Mouse (Mus musculus) stomach, embryonic 14.5 days (tissue): Measurements from ENCODE around the gene Filip1l. TPM values are rescaled to one million over a fixed set of nuclear protein-coding genes. Genes with fewer than 3 reads are reported as not detected.

Source experiments
- ATAC-seq: fragments of 200-750 bp; cut with Nextera tagmentation; 2 replicates; pipeline ENCODE4 v1.8.0; 2017; ENCODE audit warnings: low read depth, moderate TSS enrichment; ENCODE audit not compliant: insufficient number of reproducible peaks, insufficient read depth, low FRiP score
- H3K27ac ChIP-seq: fragments of 300-500 bp; sonication (generic); 2 replicates; pipeline ENCODE4 v1.5.1; 2014; ENCODE audit warnings: mild to moderate bottlenecking, low read length, moderate library complexity, mixed read lengths
- H3K27me3 ChIP-seq: fragments of 300-500 bp; sonication (generic); 2 replicates; pipeline ENCODE4 v1.6.1; 2014; ENCODE audit warnings: low read length, control low read depth, mixed read lengths; ENCODE audit not compliant: control insufficient read depth, insufficient read depth
- H3K36me3 ChIP-seq: fragments of 300-500 bp; sonication (generic); 2 replicates; pipeline ENCODE4 v1.6.1; 2014; ENCODE audit warnings: mild to moderate bottlenecking, control low read depth, low read length, moderate library complexity, mixed read lengths; ENCODE audit not compliant: control insufficient read depth, insufficient read depth
- H3K4me1 ChIP-seq: fragments of 300-500 bp; sonication (generic); 2 replicates; pipeline ENCODE4 v1.6.1; 2014; ENCODE audit warnings: low read length, control low read depth, mixed read lengths; ENCODE audit not compliant: control insufficient read depth, insufficient read depth
- H3K4me2 ChIP-seq: fragments of 300-500 bp; sonication (generic); replicated peaks from 2 replicates; pipeline ENCODE4 v1.6.1; 2014; ENCODE audit warnings: low read depth, low read length, control low read depth
- H3K4me3 ChIP-seq: fragments of 300-500 bp; sonication (generic); 2 replicates; pipeline ENCODE4 v1.5.1; 2014; ENCODE audit warnings: low read depth, low read length, control low read depth
- H3K9ac ChIP-seq: fragments of 300-500 bp; sonication (generic); replicated peaks from 2 replicates; pipeline ENCODE4 v1.6.1; 2014; ENCODE audit warnings: low read depth, mild to moderate bottlenecking, control low read depth, low read length, moderate library complexity, mixed read lengths
- H3K9me3 ChIP-seq: fragments of 300-500 bp; sonication (generic); 2 replicates; pipeline ENCODE4 v1.6.1; 2016; ENCODE audit warnings: low read depth, low read length, control low read depth; ENCODE audit not compliant: control insufficient read depth
- WGBS: fragments of 180-500 bp; shearing (Covaris S2); extraction: QIAGEN DNeasy Blood & Tissue Kit; methylation state at CpG from one replicate; pipeline ENCODE4 v1.1.7; 2014; 5-methylcytosine and 5-hydroxymethylcytosine counted together
- polyA plus RNA-seq: library from polyadenylated mRNA; unstranded; fragments of >200 nt; fragmentation: Nextera tagmentation; extraction: Ambion mirVana; gene quantifications from 2 replicates; pipeline ENCODE4 v1.2.1, GENCODE M21; 2014

Gene Filip1l
- polyA plus RNA-seq, 1 experiment from 2014 or later: 54.7 TPM

GRCm38 (mm10) chr16:57465386-57465913, 112.6 kb downstream of the Filip1l start:
- no peak for ATAC-seq
- no peak overlapping the region for H3K9ac ChIP-seq
- no peaks in the 10 kb centered on the region for H3K36me3 ChIP-seq
- no peaks in the 10 kb centered on the region for H3K27me3 ChIP-seq
- H3K4me3 ChIP-seq: no peak overlapping the region
- WGBS: 87% methylated on average over 9 of the region's 9 CpGs
- H3K4me1 ChIP-seq: 0 out of 2 replicates have a peak, but pooled peaks cover 2% of the 10 kb centered on the region
- H3K27ac ChIP-seq: no peak overlapping the region
- H3K4me2 ChIP-seq: no peak overlapping the region
- H3K9me3 ChIP-seq: no peaks in the 10 kb centered on the region

GRCm38 (mm10) chr16:57469301-57469700, 116.4 kb downstream of the Filip1l start:
- 56% methylated on average over 4 of the region's 4 CpGs for whole genome bisulfite sequencing
- no peak for ATAC-seq

GRCm38 (mm10) chr16:57469869-57470268, 117.0 kb downstream of the Filip1l start:
- H3K4me3 ChIP-seq: no peak overlapping the region
- H3K4me2 ChIP-seq: no peak overlapping the region
- 84% methylated on average over 2 of the region's 2 CpGs for WGBS
- 0 out of 2 replicates have a peak, but pooled peaks cover 10% of the 10 kb centered on the region for H3K4me1 ChIP-seq
- no peak overlapping the region for H3K27ac ChIP-seq
- ATAC-seq: no peak
- H3K27me3 ChIP-seq: no peaks in the 10 kb centered on the region
- H3K9me3 ChIP-seq: no peaks in the 10 kb centered on the region
- no peak overlapping the region for H3K9ac ChIP-seq
- H3K36me3 ChIP-seq: no peaks in the 10 kb centered on the region

More at GRCm38 (mm10) chr16:57469301-57469700, 116.4 kb downstream of the Filip1l start:
- Histone ChIP-seq H3K9ac (no peak overlapping the region), H3K27me3 (no peaks in the 10 kb centered on the region), H3K36me3 (no peaks in the 10 kb centered on the region), H3K9me3 (no peaks in the 10 kb centered on the region), H3K27ac (no peak overlapping the region), H3K4me2 (no peak overlapping the region), H3K4me1 (0 out of 2 replicates have a peak, but pooled peaks cover 10% of the 10 kb centered on the region), H3K4me3 (no peak overlapping the region)

GRCm38 (mm10) chr16:57470286-57470830, 117.5 kb downstream of the Filip1l start:
- no peak overlapping the region for H3K4me2 ChIP-seq
- H3K9ac ChIP-seq: no peak overlapping the region
- no peak overlapping the region for H3K27ac ChIP-seq
- ATAC-seq: no peak
- H3K9me3 ChIP-seq: no peaks in the 10 kb centered on the region
- 0 out of 2 replicates have a peak, but pooled peaks cover 10% of the 10 kb centered on the region for H3K4me1 ChIP-seq
- H3K4me3 ChIP-seq: no peak overlapping the region
- no peaks in the 10 kb centered on the region for H3K27me3 ChIP-seq
- H3K36me3 ChIP-seq: no peaks in the 10 kb centered on the region
- 87% methylated on average over 12 of the region's 12 CpGs for WGBS

- H3K4me2 ChIP-seq: no peak overlapping the region
- no peaks in the 10 kb centered on the region for H3K9me3 ChIP-seq
- no peak overlapping the region for H3K27ac ChIP-seq
- no peak for ATAC-seq
- H3K9ac ChIP-seq: no peak overlapping the region
- H3K4me1 ChIP-seq: 0 out of 2 replicates have a peak, but pooled peaks cover 10% of the 10 kb centered on the region
- no peak overlapping the region for H3K4me3 ChIP-seq
- H3K27me3 ChIP-seq: no peaks in the 10 kb centered on the region
- no peaks in the 10 kb centered on the region for H3K36me3 ChIP-seq
These were observed 118.2 kb downstream of the Filip1l start for GRCm38 (mm10) chr16:57471071-57471470.

GRCm38 (mm10) chr16:57473415-57474085, 120.7 kb downstream of the Filip1l start:
- no peak overlapping the region for H3K4me3 ChIP-seq
- ATAC-seq: no peak
- H3K27ac ChIP-seq: no peak overlapping the region; the same call in 1 of the 2 replicates
- WGBS: 16% methylated on average over 10 of the region's 10 CpGs
- no peaks in the 10 kb centered on the region for H3K36me3 ChIP-seq
- H3K4me2 ChIP-seq: no peak overlapping the region
- H3K27me3 ChIP-seq: no peaks in the 10 kb centered on the region
- H3K9me3 ChIP-seq: no peaks in the 10 kb centered on the region
- H3K9ac ChIP-seq: no peak overlapping the region
- 0 out of 2 replicates have a peak, but pooled peaks cover 10% of the 10 kb centered on the region for H3K4me1 ChIP-seq

GRCm38 (mm10) chr16:57478451-57478850, 125.6 kb downstream of the Filip1l start:
- no peak for ATAC-seq
- H3K27ac ChIP-seq: no peak overlapping the region
- 0 out of 2 replicates have a peak, but pooled peaks cover 7% of the 10 kb centered on the region for H3K4me1 ChIP-seq
- no peaks in the 10 kb centered on the region for H3K27me3 ChIP-seq
- no peaks in the 10 kb centered on the region for H3K9me3 ChIP-seq
- no peak overlapping the region for H3K4me3 ChIP-seq
- H3K4me2 ChIP-seq: no peak overlapping the region
- no peak overlapping the region for H3K9ac ChIP-seq
- 68% methylated on average over 2 of the region's 2 CpGs for WGBS
- H3K36me3 ChIP-seq: no peaks in the 10 kb centered on the region

- H3K4me1 ChIP-seq: peaks cover 10% of the 10 kb centered on the region
- H3K4me3 ChIP-seq: no peak overlapping the region
- no peaks in the 10 kb centered on the region for H3K27me3 ChIP-seq
- H3K27ac ChIP-seq: no peak overlapping the region
- H3K4me2 ChIP-seq: no peak overlapping the region
- H3K9ac ChIP-seq: no peak overlapping the region
- no peak for ATAC-seq
- 38% methylated on average over 5 of the region's 5 CpGs for WGBS
- no peaks in the 10 kb centered on the region for H3K36me3 ChIP-seq
- H3K9me3 ChIP-seq: no peaks in the 10 kb centered on the region
These were observed 126.9 kb downstream of the Filip1l start for GRCm38 (mm10) chr16:57479776-57480175.
